Mouse (Mus musculus) intestine, embryonic 14.5 days (tissue): ENCODE measurements at regions not wholly inside any gene's neighbourhood (a gene's known extent, or its start where the extent isn't known, plus 50 kb on each side); places are given as distances from the start of the nearest gene placed in this dataset.

Experiments used
- ATAC-seq: fragments of 200-750 bp; cut with Nextera tagmentation; replicated peaks from 2 replicates; pipeline ENCODE4 v1.8.0; 2017; ENCODE audit warnings: low read depth, moderate number of reproducible peaks, moderate TSS enrichment, moderate library complexity; ENCODE audit not compliant: low FRiP score, low TSS enrichment
- DNase-seq: peaks from one replicate; pipeline ENCODE4 v3.0.0-alpha.2; 2018; ENCODE audit warnings: low spot score
- H3K27ac ChIP-seq: fragments of 300-500 bp; sonication (generic); 2 replicates; pipeline ENCODE4 v1.5.1; 2014; ENCODE audit warnings: low read depth, mild to moderate bottlenecking, control low read depth
- H3K27me3 ChIP-seq: fragments of 300-500 bp; sonication (generic); replicated peaks from 2 replicates; pipeline ENCODE4 v1.6.1; 2014; ENCODE audit warnings: low read length, control low read depth; ENCODE audit not compliant: control insufficient read depth, insufficient read depth
- H3K36me3 ChIP-seq: fragments of 300-500 bp; sonication (generic); 2 replicates; pipeline ENCODE4 v1.6.1; 2014; ENCODE audit warnings: low read length, control low read depth; ENCODE audit not compliant: control insufficient read depth, insufficient read depth
- H3K4me1 ChIP-seq: fragments of 300-500 bp; sonication (generic); replicated peaks from 2 replicates; pipeline ENCODE4 v1.6.1; 2014; ENCODE audit warnings: low read length, control low read depth, mixed read lengths; ENCODE audit not compliant: control insufficient read depth, insufficient read depth
- H3K4me2 ChIP-seq: fragments of 300-500 bp; sonication (generic); 2 replicates; pipeline ENCODE4 v1.6.1; 2014; ENCODE audit warnings: low read length
- H3K4me3 ChIP-seq: fragments of 300-500 bp; sonication (generic); 2 replicates; pipeline ENCODE4 v1.5.1; 2014; ENCODE audit warnings: low read depth, low read length, control low read depth, mixed read lengths
- H3K9ac ChIP-seq: fragments of 300-500 bp; sonication (generic); 2 replicates; pipeline ENCODE4 v1.6.1; 2014; ENCODE audit warnings: mild to moderate bottlenecking, low read length
- H3K9me3 ChIP-seq: fragments of 300-500 bp; sonication (generic); 2 replicates; pipeline ENCODE4 v1.6.1; 2016; ENCODE audit warnings: low read length, control low read depth; ENCODE audit not compliant: control insufficient read depth
- WGBS: fragments of 180-500 bp; shearing (Covaris S2); extraction: QIAGEN DNeasy Blood & Tissue Kit; methylation state at CpG from one replicate; pipeline ENCODE4 v1.1.7; 2014; 5-methylcytosine and 5-hydroxymethylcytosine counted together

- no peak for DNase-seq
- H3K27ac ChIP-seq = no peak overlapping the region
- no peak overlapping the region for H3K4me2 ChIP-seq
- H3K9me3 ChIP-seq = no peaks in the 10 kb centered on the region
- no peaks in the 10 kb centered on the region for H3K4me1 ChIP-seq
- no peaks in the 10 kb centered on the region for H3K36me3 ChIP-seq
- no peak overlapping the region for H3K9ac ChIP-seq
- ATAC-seq = no peak
- no peak overlapping the region for H3K4me3 ChIP-seq
- WGBS = 67% methylated on average over 4 of the region's 4 CpGs
- H3K27me3 ChIP-seq = no peaks in the 10 kb centered on the region
These were observed 87.3 kb upstream of the Zc3h12c start for GRCm38 (mm10) chr9:52255692-52256091.

GRCm38 (mm10) chr9:52254475-52254874 is 86.1 kb upstream of the Zc3h12c start:
- Histone ChIP-seq H3K4me3 (no peak overlapping the region), H3K27me3 (no peaks in the 10 kb centered on the region), H3K27ac (no peak overlapping the region), H3K36me3 (no peaks in the 10 kb centered on the region), H3K4me1 (no peaks in the 10 kb centered on the region), H3K9ac (no peak overlapping the region), H3K4me2 (no peak overlapping the region), H3K9me3 (no peaks in the 10 kb centered on the region)
- no peak for ATAC-seq
- no peak for DNase-seq
- WGBS = 61% methylated on average over 6 of the region's 6 CpGs

- no peaks in the 10 kb centered on the region for H3K4me1 ChIP-seq
- no peak overlapping the region for H3K4me3 ChIP-seq
- no peak overlapping the region for H3K9ac ChIP-seq
- WGBS = 91% methylated on average over 5 of the region's 5 CpGs
- H3K9me3 ChIP-seq = no peaks in the 10 kb centered on the region
- no peaks in the 10 kb centered on the region for H3K27me3 ChIP-seq
- ATAC-seq (no peak), DNase-seq (no peak)
- no peaks in the 10 kb centered on the region for H3K36me3 ChIP-seq
- no peak overlapping the region for H3K4me2 ChIP-seq
- H3K27ac ChIP-seq = no peak overlapping the region
These were observed 83.1 kb upstream of the Zc3h12c start for GRCm38 (mm10) chr9:52251455-52251854.

GRCm38 (mm10) chr9:52246712-52247111 is 78.3 kb upstream of the Zc3h12c start:
- Histone ChIP-seq H3K4me1 (no peaks in the 10 kb centered on the region), H3K27me3 (no peaks in the 10 kb centered on the region), H3K27ac (no peak overlapping the region), H3K9ac (no peak overlapping the region), H3K4me2 (no peak overlapping the region), H3K4me3 (no peak overlapping the region), H3K9me3 (no peaks in the 10 kb centered on the region), H3K36me3 (no peaks in the 10 kb centered on the region)
- ATAC-seq (no peak), DNase-seq (no peak)
- WGBS = 73% methylated on average over 1 of the region's 1 CpGs

GRCm38 (mm10) chr9:52244081-52244480 is 75.7 kb upstream of the Zc3h12c start:
- no peak for ATAC-seq
- Histone ChIP-seq H3K27ac (no peak overlapping the region), H3K36me3 (no peaks in the 10 kb centered on the region), H3K9ac (no peak overlapping the region), H3K4me2 (no peak overlapping the region), H3K9me3 (no peaks in the 10 kb centered on the region), H3K4me3 (no peak overlapping the region), H3K27me3 (no peaks in the 10 kb centered on the region), H3K4me1 (no peaks in the 10 kb centered on the region)
- WGBS = 61% methylated on average over 12 of the region's 12 CpGs
- DNase-seq = no peak

GRCm38 (mm10) chr9:52243032-52243431 is 74.7 kb upstream of the Zc3h12c start:
- H3K4me1 ChIP-seq = no peaks in the 10 kb centered on the region
- no peak overlapping the region for H3K4me2 ChIP-seq
- no peaks in the 10 kb centered on the region for H3K36me3 ChIP-seq
- no peak overlapping the region for H3K4me3 ChIP-seq
- H3K27ac ChIP-seq = no peak overlapping the region
- no peak overlapping the region for H3K9ac ChIP-seq
- ATAC-seq (no peak), DNase-seq (no peak)
- no peaks in the 10 kb centered on the region for H3K9me3 ChIP-seq
- 84% methylated on average over 2 of the region's 2 CpGs for WGBS
- no peaks in the 10 kb centered on the region for H3K27me3 ChIP-seq

- Histone ChIP-seq H3K27ac (no peak overlapping the region), H3K9ac (no peak overlapping the region), H3K4me3 (no peak overlapping the region), H3K36me3 (no peaks in the 10 kb centered on the region), H3K9me3 (no peaks in the 10 kb centered on the region), H3K4me1 (no peaks in the 10 kb centered on the region), H3K4me2 (no peak overlapping the region), H3K27me3 (no peaks in the 10 kb centered on the region)
- 65% methylated on average over 4 of the region's 4 CpGs for WGBS
- ATAC-seq (no peak), DNase-seq (no peak)
These were observed 73.2 kb upstream of the Zc3h12c start for GRCm38 (mm10) chr9:52241577-52241976.

- no peak overlapping the region for H3K9ac ChIP-seq
- H3K27me3 ChIP-seq = no peaks in the 10 kb centered on the region
- ATAC-seq (no peak), DNase-seq (no peak)
- H3K36me3 ChIP-seq = no peaks in the 10 kb centered on the region
- H3K4me2 ChIP-seq = no peak overlapping the region
- no peaks in the 10 kb centered on the region for H3K9me3 ChIP-seq
- H3K4me1 ChIP-seq = no peaks in the 10 kb centered on the region
- 66% methylated on average over 12 of the region's 12 CpGs for WGBS
- no peak overlapping the region for H3K4me3 ChIP-seq
- H3K27ac ChIP-seq = no peak overlapping the region
These were observed 72.4 kb upstream of the Zc3h12c start for GRCm38 (mm10) chr9:52240585-52241320.

- Histone ChIP-seq H3K36me3 (no peaks in the 10 kb centered on the region), H3K4me3 (no peak overlapping the region), H3K27ac (no peak overlapping the region), H3K9ac (no peak overlapping the region), H3K4me2 (no peak overlapping the region), H3K4me1 (no peaks in the 10 kb centered on the region), H3K9me3 (no peaks in the 10 kb centered on the region), H3K27me3 (no peaks in the 10 kb centered on the region)
- no peak for ATAC-seq
- no peak for DNase-seq
- 74% methylated on average over 9 of the region's 9 CpGs for WGBS
These were observed 66.4 kb upstream of the Zc3h12c start for GRCm38 (mm10) chr9:52234775-52235174.
